Mouse (Mus musculus) testis, adult 2 months (tissue): ENCODE data around the gene Gm17364. TPM values are rescaled to one million over a fixed set of nuclear protein-coding genes. Genes with fewer than 3 reads are reported as not detected.
A peak's percentile ranks its signal among the peaks of the same experiment; 100 is the strongest.

Source experiments
- H3K27ac ChIP-seq: fragments of 200-500 bp; 2 replicates; pipeline ENCODE4 v1.5.1; 2012; ENCODE audit warnings: low read depth, low read length; ENCODE audit not compliant: control insufficient read depth, insufficient read depth
- H3K27me3 ChIP-seq: fragments of 200-500 bp; 2 replicates; pipeline ENCODE4 v1.6.1; 2012; ENCODE audit warnings: mild to moderate bottlenecking, low read length, moderate library complexity; ENCODE audit not compliant: control insufficient read depth, insufficient read depth
- H3K36me3 ChIP-seq: fragments of 200-500 bp; 2 replicates; pipeline ENCODE4 v1.6.1; 2012; ENCODE audit warnings: mild to moderate bottlenecking, low read length; ENCODE audit not compliant: control insufficient read depth, insufficient read depth
- H3K4me1 ChIP-seq: fragments of 200-500 bp; 2 replicates; pipeline ENCODE4 v1.6.1; 2012; ENCODE audit warnings: low read length; ENCODE audit not compliant: control insufficient read depth, insufficient read depth
- H3K4me3 ChIP-seq: fragments of 200-500 bp; 2 replicates; pipeline ENCODE4 v1.5.1; 2012; ENCODE audit warnings: low read depth, mild to moderate bottlenecking, low read length, moderate library complexity, mixed read lengths; ENCODE audit not compliant: control insufficient read depth
- CTCF ChIP-seq: fragments of 200-500 bp; IDR thresholded peaks from 2 replicates; pipeline ENCODE4 v1.5.1; 2012; ENCODE audit warnings: low read depth, mild to moderate bottlenecking, inconsistent platforms, low read length, moderate library complexity; ENCODE audit not compliant: control insufficient read depth, insufficient read depth, insufficient replicate concordance
- POLR2A ChIP-seq: fragments of 200-500 bp; IDR thresholded peaks from 2 replicates; pipeline ENCODE4 v1.6.1; 2012; ENCODE audit warnings: low read depth, mild to moderate bottlenecking, inconsistent platforms, low read length, moderate library complexity; ENCODE audit not compliant: control insufficient read depth
- polyA plus RNA-seq: library from polyadenylated mRNA; depleted of rRNA; stranded (reverse); fragments of >200 nt; gene quantifications from 2 replicates; pipeline ENCODE4 v1.2.3, GENCODE M21; 2012

Gene Gm17364
- polyA plus RNA-seq, 1 experiment, result not detected

GRCm38 (mm10) chr13:41250318-41250981 lies 23.3 kb downstream of the Gm17364 start:
- TF ChIP-seq POLR2A (no peak), CTCF (no peak)
- H3K36me3 ChIP-seq, result no peaks in the 10 kb centered on the region

GRCm38 (mm10) chr13:41249538-41250317 lies 24.0 kb downstream of the Gm17364 start, which contains the start of gene Smim13:
TSS of gene Smim13 (plus strand) at chr13:41249844.
- Histone ChIP-seq H3K4me3 (peak within 1 kb of the TSS; percentile 98), H3K27me3 (no peaks in the 10 kb centered on the region), H3K36me3 (no peaks in the 10 kb centered on the region), H3K4me1 (no peaks in the 10 kb centered on the region), H3K27ac (peak within 1 kb of the TSS; percentile 95)
- TF ChIP-seq POLR2A (peak; percentile 84; the same call in 1 of the 2 replicates), CTCF (no peak)

More at GRCm38 (mm10) chr13:41250318-41250981, 23.3 kb downstream of the Gm17364 start:
- H3K27me3 ChIP-seq, result no peaks in the 10 kb centered on the region
- peak overlapping the region; percentile 98 for H3K4me3 ChIP-seq
- H3K27ac ChIP-seq, result no peak overlapping the region
- no peaks in the 10 kb centered on the region for H3K4me1 ChIP-seq

GRCm38 (mm10) chr13:41248751-41249520 lies 24.8 kb downstream of the Gm17364 start:
- no peak for TF ChIP-seq CTCF
- TF ChIP-seq POLR2A, result no peak

GRCm38 (mm10) chr13:41244306-41244830 lies 29.4 kb downstream of the Gm17364 start:
- Histone ChIP-seq H3K27ac (no peak overlapping the region), H3K27me3 (no peaks in the 10 kb centered on the region), H3K4me1 (peaks cover 2% of the 10 kb centered on the region), H3K36me3 (no peaks in the 10 kb centered on the region), H3K4me3 (no peak overlapping the region)
- TF ChIP-seq POLR2A (no peak), CTCF (no peak)

More at GRCm38 (mm10) chr13:41248751-41249520, 24.8 kb downstream of the Gm17364 start:
- no peaks in the 10 kb centered on the region for H3K27me3 ChIP-seq
- H3K4me1 ChIP-seq, result peaks cover 2% of the 10 kb centered on the region
- H3K27ac ChIP-seq, result peak overlapping the region; percentile 95
- H3K4me3 ChIP-seq, result peak overlapping the region; percentile 98
- no peaks in the 10 kb centered on the region for H3K36me3 ChIP-seq

- H3K4me3 ChIP-seq, result no peak overlapping the region; the same call in 1 of the 2 replicates
- H3K4me1 ChIP-seq, result peaks cover 2% of the 10 kb centered on the region
- no peak overlapping the region for H3K27ac ChIP-seq
- H3K27me3 ChIP-seq, result no peaks in the 10 kb centered on the region
- no peak for TF ChIP-seq POLR2A
- TF ChIP-seq CTCF, result no peak
- no peaks in the 10 kb centered on the region for H3K36me3 ChIP-seq
Measured at GRCm38 (mm10) chr13:41241557-41241956, 32.2 kb downstream of the Gm17364 start.

- Histone ChIP-seq H3K36me3 (no peaks in the 10 kb centered on the region), H3K4me1 (no peaks in the 10 kb centered on the region), H3K27me3 (no peaks in the 10 kb centered on the region), H3K4me3 (no peak overlapping the region), H3K27ac (no peak overlapping the region)
- TF ChIP-seq CTCF, result peak; percentile 7; the same call in 1 of the 2 replicates
- no peak for TF ChIP-seq POLR2A
Measured at GRCm38 (mm10) chr13:41238805-41239130, 35.0 kb downstream of the Gm17364 start.
